Mouse (Mus musculus): ENCODE results near the gene Ly6c2.
A peak's percentile ranks its signal among the peaks of the same experiment; 100 is the strongest.
"Not testable (repeated sequence)": the region's sequence is repeated elsewhere in the genome, so short reads cannot be mapped to it uniquely, and the experiment has no call there.

Ly6c2 gene

DNA sequence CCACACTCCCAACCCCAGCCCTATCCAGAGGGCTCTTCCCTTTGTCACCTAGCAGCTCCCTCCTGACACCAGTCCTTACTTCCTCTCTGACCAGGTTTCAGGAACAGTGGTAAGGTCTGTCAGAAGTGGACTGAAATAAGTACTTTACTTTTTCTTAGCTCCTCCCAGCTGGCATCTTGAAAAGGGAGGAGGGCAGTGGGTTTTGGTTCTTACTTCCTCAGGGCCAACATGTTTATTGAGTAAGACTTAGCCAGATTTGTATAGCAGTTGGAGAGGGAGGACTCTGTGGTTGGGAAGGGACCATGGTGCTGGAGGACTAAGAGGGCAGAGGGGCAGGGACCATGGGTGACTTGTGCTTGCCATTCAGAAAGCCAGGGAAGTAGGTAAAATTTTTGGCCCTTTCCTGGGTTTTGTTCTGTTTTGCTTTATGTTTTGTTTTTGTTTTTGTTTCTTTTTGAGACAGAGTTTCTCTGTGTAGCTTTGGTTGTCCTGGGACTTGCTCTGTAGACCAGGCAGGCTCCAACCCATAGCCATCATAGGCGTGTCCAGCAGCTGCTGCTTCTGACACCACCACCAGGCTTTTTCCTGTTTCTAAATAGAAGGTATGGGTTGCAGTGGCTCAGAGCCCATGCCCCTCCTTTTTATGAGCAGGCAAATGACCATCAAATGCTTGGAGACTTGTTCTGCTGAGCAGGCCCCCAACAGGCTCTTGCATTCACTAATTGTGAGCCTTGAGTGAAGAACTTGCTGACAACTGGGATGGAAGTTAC, at the start of gene Ly6c2:
Gene Ly6c2 (minus strand): TSS at position 110 of the 770 bp plus-strand sequence.
- not testable (repeated sequence) for DNase-seq (ENCODE audit: low spot score in 2 of 2)

DNA sequence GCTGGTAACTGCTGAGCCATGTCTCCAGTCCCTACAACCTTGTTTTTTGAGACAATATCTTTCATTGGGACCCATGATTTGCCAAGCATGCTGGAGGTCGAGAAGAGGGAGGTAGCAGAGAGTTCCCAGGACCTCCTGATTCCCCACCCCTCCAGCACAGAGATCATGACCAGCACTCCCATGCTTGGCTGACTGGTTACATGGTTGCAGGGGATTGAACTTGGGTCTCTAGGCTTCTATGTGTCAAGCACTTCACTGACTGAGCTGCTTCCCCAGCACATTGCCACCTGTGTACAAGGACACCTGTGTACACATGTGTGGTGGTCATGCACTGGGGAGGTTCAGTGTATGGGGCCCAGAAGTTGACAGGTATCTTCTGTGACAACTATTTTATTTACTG, 45.9 kb upstream of the Ly6c2 start:
- DNase-seq (ENCODE audit: low spot score in 2 of 2): no peak

DNA sequence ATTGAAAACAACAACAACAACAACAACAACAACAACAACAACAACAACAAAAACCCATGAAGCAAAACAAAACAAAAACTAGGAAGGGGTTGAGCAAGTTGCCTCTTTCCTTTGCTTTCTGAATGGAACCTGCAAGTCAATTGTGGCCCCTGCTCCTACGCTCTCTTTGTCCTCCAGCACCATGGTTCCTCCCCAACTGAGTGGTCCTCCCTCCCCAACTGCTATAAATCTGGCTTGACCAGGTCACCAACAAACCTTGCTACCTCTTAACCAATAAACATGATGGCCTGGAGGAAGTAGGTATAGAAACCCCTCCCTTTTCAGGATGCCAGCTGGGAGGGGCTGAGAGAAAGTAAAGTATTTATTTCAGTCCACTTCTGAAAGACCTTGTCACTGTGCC, 43.2 kb upstream of the Ly6c2 start, which contains the start of gene Ly6g:
Gene Ly6g (plus strand): TSS at position 301 of the 400 bp plus-strand sequence.
- no peak for DNase-seq (ENCODE audit: low spot score in 2 of 2)

DNA sequence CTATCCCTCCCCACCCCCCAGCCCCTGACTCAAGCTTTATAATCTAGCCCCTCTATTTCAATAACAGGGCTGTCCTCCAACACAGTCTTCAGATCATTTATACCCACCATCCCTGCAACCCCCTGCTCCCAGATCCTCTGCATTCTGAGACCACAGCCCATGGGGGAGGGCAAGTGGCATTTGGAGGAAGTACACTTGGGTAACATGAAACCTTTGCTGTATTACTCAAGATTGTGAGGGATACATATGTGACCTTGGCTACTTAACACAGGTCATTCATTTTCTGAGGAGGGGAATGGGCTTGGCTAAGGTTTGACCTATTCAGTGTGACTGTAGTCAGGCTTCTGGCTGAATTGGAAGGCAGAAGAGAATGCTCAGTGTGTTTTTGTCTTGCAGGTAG, 41.3 kb upstream of the Ly6c2 start:
- no peak for DNase-seq (ENCODE audit: low spot score in 2 of 2)

DNA sequence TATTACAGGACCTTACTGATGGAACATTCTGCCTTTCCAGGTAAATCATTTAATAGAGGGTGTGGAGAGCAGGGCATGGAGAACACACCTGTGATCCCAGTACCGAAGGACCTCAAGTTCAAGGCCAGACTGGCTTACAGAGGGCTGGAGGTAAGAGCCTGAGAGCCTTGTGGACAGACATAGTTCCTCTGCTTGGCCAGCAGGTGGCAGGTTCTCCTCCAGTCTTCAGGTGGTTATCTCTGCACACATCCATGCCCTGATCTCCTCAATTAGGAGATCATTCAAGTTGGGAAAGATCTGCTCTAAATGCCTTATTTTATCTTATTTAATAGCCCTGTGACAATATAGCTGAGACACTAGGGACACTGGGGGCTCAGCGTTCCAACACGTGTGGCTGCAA, 32.0 kb upstream of the Ly6c2 start:
- DNase-seq (ENCODE audit: low spot score in 2 of 2): no peak

DNA sequence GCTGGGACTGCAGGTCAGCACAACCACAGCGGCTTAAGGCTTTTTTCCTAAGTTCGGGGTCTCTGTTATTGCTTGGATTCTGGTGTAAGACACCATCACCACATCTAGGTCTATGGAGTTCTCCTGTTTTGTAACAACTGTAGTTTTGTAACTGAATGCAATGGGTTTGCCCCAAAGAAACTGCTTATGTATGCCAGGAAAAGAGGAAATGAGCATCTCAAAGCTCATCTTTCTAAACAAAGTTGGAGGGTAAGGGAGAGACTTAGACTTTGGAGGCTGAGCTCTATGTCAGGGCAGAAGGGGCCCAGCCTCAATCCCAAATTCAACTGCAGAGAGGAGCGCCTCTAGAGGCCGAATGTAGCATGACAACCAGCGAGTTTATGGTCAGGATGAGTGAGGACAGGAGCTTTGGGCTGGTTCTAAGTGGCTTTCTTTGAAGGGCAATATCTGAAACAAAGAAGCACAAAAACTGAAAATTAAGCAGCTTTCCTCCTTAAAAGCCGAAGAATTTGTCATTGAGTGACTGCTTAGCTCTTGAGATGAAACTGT, 30.1 kb upstream of the Ly6c2 start:
- DNase-seq (ENCODE audit: low spot score in 2 of 2): not testable (repeated sequence)

DNA sequence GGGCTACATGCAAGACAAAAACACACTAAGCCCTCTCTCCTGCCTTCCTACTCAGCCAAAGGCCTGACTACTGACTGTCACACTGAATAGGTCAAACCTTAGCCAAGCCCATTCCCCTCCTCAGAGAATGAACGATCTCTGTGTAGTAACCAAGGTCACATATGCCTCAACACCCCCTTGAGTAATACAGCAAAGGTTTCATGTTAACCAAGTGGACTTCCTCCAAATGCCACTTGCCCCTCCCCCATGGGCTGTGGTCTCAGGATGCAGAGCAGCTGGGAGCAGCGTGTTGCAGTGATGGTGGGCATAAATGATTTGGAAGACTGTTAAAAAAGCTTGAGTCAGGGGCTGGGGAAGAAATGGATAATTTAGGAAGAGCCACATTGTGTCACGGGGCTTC, 26.0 kb upstream of the Ly6c2 start:
- not testable (repeated sequence) for DNase-seq (ENCODE audit: low spot score in 2 of 2)

DNA sequence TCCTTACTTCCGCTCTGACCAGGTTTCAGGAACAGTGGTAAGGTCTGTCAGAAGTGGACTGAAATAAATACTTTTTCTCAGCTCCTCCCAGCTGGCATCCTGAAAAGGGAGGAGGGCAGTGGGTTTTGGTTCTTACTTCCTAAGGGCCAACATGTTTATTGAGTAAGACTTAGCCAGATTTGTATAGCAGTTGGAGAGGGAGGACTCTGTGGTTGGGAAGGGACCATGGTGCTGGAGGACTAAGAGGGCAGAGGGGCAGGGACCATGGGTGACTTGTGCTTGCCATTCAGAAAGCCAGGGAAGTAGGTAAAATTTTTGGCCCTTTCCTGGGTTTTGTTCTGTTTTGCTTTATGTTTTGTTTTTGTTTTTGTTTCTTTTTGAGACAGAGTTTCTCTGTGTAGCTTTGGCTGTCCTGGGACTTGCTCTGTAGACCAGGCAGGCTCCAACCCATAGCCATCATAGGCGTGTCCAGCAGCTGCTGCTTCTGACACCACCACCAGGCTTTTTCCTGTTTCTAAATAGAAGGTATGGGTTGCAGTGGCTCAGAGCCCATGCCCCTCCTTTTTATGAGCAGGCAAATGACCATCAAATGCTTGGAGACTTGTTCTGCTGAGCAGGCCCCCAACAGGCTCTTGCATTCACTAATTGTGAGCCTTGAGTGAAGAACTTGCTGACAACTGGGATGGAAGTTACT, 23.5 kb upstream of the Ly6c2 start:
- not testable (repeated sequence) for DNase-seq (ENCODE audit: low spot score in 2 of 2)

DNA sequence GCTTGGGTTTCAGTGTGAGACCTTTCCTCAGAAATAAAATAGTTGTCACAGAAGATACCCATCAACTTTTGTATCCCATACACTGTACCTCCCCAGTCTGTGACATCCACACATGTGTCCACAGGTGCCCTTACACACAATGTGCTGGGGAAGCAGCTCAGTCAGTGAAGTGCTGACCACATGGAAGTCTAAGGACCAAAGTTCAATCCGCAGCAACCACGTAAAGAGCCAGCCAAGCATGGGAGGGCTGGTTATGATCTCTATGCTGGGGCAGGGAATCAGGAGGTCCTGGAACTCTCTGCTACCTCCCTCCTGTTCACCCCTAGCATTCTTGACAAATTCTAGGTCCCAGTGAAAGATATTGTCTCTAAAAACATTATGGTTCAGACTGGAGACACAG, 20.6 kb upstream of the Ly6c2 start:
- not testable (repeated sequence) for DNase-seq (ENCODE audit: low spot score in 2 of 2)

DNA sequence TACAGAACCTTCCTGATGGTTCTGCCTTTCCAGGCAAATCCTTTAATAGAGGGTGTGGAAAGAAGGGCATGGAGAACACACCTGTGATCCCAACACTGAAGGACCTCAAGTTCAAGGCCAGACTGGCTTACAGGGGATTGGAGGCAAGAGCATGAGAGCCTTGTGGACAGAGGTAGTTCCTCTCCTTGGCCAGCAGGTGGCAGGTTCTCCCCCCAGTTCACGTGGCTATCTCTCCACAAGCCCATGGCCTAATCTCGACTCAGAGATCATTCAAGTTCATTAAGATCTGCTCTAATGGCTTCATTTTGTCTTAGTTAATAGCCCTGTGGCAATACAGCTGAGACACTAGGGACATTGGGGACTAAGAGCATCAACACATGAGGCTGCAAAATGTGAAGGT, 8.3 kb upstream of the Ly6c2 start:
- DNase-seq (ENCODE audit: low spot score in 2 of 2): no peak

DNA sequence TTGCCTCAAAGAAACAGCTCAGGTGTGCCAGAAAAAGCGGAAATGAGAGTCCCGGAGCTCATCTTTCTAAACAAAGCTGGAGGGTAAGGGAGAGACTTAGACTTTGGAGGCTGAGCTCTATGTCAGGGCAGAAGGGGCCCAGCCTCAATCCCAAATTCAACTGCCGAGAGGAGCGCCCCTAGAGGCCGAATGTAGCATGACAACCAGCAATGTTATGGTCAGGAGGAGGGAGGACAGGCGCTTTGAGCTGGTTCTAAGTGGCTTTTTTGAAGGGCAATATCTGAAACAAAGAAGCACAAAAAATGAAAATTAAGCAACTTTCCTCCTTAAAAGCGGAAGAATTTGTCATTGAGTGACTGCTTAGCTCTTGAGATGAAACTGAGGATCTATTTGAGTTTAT, 7.0 kb upstream of the Ly6c2 start:
- not testable (repeated sequence) for DNase-seq (ENCODE audit: low spot score in 2 of 2)

DNA sequence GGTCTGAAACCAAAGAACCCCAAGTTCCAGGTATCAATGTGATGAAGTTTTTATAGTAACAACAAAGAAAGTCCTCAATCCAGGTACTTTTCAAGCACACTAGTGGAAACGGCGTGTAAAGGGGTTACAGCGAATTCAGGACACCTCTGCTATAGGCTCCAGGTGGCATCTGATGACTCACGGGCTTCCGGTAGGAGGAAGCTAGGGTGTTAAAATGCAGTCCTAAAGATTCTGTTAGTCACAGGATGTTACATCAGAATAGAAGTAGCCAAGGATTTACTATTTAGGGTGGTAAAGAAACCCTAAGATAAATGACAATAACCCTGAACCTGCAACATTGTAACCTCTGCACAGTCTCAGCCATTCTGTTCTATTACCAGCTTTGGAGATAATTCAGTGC, 5.7 kb upstream of the Ly6c2 start:
- DNase-seq (ENCODE audit: low spot score in 2 of 2): not testable (repeated sequence)

DNA sequence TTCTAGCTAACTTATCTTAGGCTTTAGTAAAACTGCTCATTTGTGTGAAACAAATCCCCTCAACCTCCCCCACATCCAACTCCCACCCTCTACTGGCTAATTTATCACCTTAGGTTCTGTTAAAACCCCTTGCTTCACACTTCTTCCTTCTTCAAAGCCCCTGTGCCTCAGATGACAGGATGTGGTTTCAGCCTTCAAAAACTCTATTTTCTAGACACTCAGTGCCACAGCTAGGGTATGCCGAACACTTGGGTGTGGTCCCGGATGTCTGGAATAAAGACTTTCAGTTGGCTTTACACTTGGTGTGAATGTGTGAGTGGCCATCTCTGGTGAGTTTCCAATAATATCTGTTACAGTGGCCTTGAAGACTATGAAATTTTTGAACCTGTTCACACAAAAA, 4.8 kb upstream of the Ly6c2 start:
- DNase-seq (ENCODE audit: low spot score in 2 of 2): no peak

DNA sequence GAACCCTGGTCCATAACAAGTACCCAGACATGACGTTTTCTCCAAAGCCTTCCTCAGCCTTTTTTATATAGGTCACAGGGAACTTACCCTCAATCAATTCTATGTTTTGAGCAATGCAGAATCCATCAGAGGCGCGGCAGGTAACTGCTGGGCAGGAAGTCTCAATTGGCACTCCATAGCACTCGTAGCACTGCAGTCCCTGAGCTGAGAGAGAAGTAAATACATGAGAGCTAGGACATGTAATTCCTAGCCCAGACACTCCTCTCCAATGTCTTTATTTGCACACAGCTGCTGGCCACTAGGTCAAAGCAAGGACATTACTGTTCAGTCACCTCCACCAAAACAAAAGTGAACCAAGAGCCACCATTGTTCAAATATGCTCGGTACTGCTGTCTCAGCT, 1.3 kb downstream of the Ly6c2 start:
- DNase-seq (ENCODE audit: low spot score in 2 of 2): not testable (repeated sequence)

DNA sequence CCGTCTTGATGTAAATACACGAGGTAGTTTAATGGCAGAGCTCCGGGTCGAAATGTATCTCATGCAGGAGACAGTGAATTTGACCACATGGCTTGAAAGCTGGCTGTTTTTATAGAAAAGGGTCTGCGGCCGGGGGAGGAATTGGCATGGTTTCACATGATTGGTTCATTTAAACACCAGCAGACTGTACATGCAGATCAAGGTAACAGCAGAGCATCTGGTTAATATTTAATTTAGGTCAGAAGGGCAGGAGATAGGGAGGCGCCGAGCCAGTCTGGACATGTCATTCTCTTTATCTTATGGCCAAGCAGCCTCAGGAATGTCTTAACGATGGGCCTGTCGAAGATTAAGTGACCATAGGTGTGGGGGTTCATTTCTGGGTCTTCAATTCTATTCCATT, 12.5 kb downstream of the Ly6c2 start:
- no peak for DNase-seq (ENCODE audit: low spot score in 2 of 2)

DNA sequence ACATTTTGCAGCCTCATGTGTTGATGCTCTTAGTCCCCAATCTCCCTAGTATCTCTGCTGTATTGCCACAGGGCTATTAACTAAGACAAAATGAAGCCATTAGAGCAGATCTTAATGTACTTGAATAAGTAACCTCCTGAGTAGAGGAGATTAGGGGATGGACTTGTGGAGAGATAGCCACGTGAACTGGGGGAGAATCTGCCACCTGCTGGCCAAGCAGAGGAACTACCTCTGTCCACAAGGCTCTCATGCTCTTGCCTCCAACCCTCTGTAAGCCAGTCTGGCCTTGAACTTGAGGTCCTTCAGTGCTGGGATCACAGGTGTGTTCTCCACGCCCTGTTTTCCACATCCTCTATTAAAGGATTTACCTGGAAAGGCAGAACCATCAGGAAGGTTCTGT, 23.7 kb downstream of the Ly6c2 start:
- not testable (repeated sequence) for DNase-seq (ENCODE audit: low spot score in 2 of 2)

DNA sequence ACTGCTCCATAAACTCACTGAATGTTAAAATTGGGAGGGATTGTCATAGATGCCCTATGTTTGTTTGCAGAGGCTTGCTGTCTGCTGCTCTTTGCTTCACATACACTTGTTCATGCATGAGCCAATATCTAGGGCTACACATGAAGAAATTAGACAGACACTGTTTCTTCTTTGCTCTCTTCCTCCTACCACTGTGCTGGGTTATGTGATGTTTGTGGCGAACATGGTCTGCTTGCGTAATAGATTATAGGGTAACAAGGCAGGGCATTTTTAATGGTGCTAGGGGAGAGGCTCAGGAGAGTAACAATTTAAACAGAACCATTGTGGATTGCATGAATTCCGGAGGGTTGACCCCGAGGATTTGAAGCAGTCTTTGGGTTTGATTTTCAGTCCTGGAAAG, 41.8 kb downstream of the Ly6c2 start:
- DNase-seq (ENCODE audit: low spot score in 2 of 2): no peak

DNA sequence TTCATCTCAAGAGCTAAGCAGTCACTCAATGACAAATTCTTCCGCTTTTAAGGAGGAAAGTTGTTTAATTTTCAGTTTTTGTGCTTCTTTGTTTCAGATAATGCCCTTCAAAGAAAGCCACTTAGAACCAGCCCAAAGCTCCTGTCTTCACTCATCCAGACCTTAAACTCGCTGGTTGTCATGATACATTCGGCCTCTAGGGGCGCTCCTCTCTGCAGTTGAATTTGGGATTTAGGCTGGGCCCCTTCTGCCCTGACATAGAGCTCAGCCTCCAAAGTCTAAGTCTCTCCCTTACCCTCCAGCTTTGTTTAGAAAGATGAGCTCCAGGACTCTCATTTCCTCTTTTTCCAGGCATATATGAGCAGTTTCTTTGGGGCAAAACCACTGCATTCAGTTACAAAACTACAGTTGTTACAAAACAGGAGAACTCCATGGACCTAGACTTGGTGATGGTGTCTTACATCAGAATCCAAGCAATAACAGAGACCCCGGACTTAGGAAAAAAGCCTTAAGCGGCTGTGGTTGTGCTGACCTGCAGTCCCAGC, 49.7 kb downstream of the Ly6c2 start:
- peak; percentile 40 to 41 for DNase-seq (ENCODE audit: low spot score in 2 of 2)

DNA sequence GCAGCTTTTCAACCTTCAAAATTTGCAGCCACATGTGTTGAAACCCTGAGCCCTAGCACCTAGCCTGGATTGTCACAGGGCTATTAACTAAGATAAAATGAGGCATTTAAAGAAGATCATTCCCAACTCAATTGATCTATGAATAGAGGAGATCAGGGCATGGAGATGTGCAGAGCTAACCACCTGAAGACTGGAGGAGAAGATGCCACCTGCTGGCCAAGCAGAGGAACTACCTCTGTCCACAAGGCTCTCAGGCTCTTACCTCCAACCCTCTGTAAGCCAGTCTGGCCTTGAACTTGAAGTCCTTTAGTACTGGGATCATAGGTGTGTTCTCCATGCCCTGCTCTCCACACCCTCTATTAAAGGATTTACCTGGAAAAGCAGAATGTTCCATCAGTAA, 51.3 kb downstream of the Ly6c2 start:
- DNase-seq (ENCODE audit: low spot score in 2 of 2): no peak

Data from frontal cortex, postnatal 25 days (tissue).